Comparison of ENCODE assay signal across 19 mouse cellular contexts in the genomic region with DNA sequence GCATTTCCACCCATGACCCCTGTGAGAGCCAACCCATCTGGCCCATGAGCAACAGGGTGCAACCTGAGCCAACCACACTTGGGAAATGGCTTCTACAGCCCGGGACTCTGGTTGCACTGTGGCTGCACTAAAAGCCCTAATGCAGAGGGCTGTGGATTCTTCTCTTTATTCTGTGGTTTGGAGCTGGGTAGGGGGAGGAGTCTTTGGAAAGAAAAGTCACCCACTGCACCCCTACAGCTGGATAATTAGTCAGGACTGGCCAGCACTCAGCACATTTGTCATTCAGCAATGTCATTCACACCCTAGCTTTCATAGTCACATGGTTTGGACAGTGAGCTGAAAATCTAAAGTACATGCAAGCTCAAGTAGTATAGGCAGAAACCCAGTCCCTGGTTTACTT.
DNase-seq lines count a peak whose midpoint lies in the region; ATAC-seq and TF ChIP-seq lines count a peak whose summit lies in the region.
"Had no signal": no experiment of that assay in that cellular context is flagged by ENCODE, and none has a peak within 500 bp of the region (broad histone marks: within the 10 kb centered on the region; RNA-seq: fewer than 3 reads in every experiment).

No protein-coding gene starts in this region.

- ATAC-seq in heart, embryonic 15.5 days (replicated peaks; ENCODE audit: insufficient number of reproducible peaks, insufficient read depth, low FRiP score, low read depth): peak; percentile 67; the same call in 1 of the 2 replicates
- ATAC-seq: forebrain, embryonic 15.5 days; liver, postnatal 0 days had no signal

- H3K9me3 ChIP-seq in heart, embryonic 15.5 days (replicated peaks): no peaks in the 10 kb centered on the region
- H3K9me3 ChIP-seq: embryonic facial prominence, embryonic 12.5 days; forebrain, embryonic 15.5 days; limb, embryonic 13.5 days; midbrain, embryonic 12.5 days had no signal

- H3K27me3 ChIP-seq in heart, embryonic 15.5 days: no peaks in the 10 kb centered on the region
- H3K27me3 ChIP-seq: embryonic facial prominence, embryonic 12.5 days; forebrain, embryonic 15.5 days; limb, embryonic 13.5 days; midbrain, embryonic 12.5 days had no signal

- no peak for TF ChIP-seq CTCF in layer of hippocampus, adult 2 months (conservative IDR thresholded peaks at IDR 0.05)

- peaks cover 37% of the 10 kb centered on the region for H3K4me1 ChIP-seq in heart, embryonic 15.5 days (replicated peaks)
- H3K4me1 ChIP-seq: embryonic facial prominence, embryonic 12.5 days; forebrain, embryonic 15.5 days had no signal

- intact Hi-C loops in heart, postnatal 25 days (cut with DNase I): no loop called here
- intact Hi-C loops in left cerebral cortex, postnatal 4 days (cut with DNase I): no loop called here

- no peak overlapping the region for H3K4me3 ChIP-seq in heart, embryonic 15.5 days
- H3K4me3 ChIP-seq in layer of hippocampus, adult 2 months: no peak overlapping the region
- H3K4me3 ChIP-seq: embryonic facial prominence, embryonic 12.5 days; forebrain, embryonic 15.5 days; limb, embryonic 13.5 days; midbrain, embryonic 12.5 days had no signal

- peak; percentile 19 to 32 for DNase-seq in heart, adult 9 months (ENCODE audit: low spot score in 2 of 2)
- no peak for DNase-seq in heart, postnatal 25 days (ENCODE audit: low spot score)
- DNase-seq in 3T3-L1 (ENCODE audit: low read depth, low spot score) (peak; percentile 76), NIH3T3 (ENCODE audit: low read depth) (peak; percentile 76)
- no peak for DNase-seq in left cerebral cortex, postnatal 4 days
- no peak for DNase-seq in layer of hippocampus, adult 2 months (ENCODE audit: low spot score in 2 of 2)
- no peak for DNase-seq in adrenal gland, adult (ENCODE audit: inconsistent age in 2 of 2, low spot score in 1 of 2)
- DNase-seq: adrenal gland, postnatal 36 days; cerebellum, postnatal 25 days; gastrocnemius, postnatal 14 days; kidney, adult 18-20 months; liver, postnatal 0 days; thymus, postnatal 25 days had no signal

- no peak overlapping the region for H3K4me2 ChIP-seq in heart, embryonic 15.5 days
- H3K4me2 ChIP-seq: embryonic facial prominence, embryonic 12.5 days; forebrain, embryonic 15.5 days; hindbrain, embryonic 14.5 days; limb, embryonic 13.5 days; midbrain, embryonic 12.5 days had no signal

- peak overlapping the region; percentile 54 for H3K27ac ChIP-seq in heart, embryonic 15.5 days
- no peak overlapping the region for H3K27ac ChIP-seq in layer of hippocampus, adult 2 months
- H3K27ac ChIP-seq: embryonic facial prominence, embryonic 12.5 days; forebrain, embryonic 15.5 days; hindbrain, embryonic 14.5 days; limb, embryonic 13.5 days; midbrain, embryonic 12.5 days had no signal

- 38% methylated on average over 1 of the region's 1 CpGs for WGBS in heart, embryonic 15.5 days

- H3K9ac ChIP-seq in heart, embryonic 15.5 days: no peak overlapping the region
- H3K9ac ChIP-seq: embryonic facial prominence, embryonic 12.5 days; forebrain, embryonic 15.5 days; hindbrain, embryonic 14.5 days; limb, embryonic 13.5 days; liver, postnatal 0 days; midbrain, embryonic 12.5 days had no signal

- H3K36me3 ChIP-seq in heart, embryonic 15.5 days: no peaks in the 10 kb centered on the region
- H3K36me3 ChIP-seq: embryonic facial prominence, embryonic 12.5 days; forebrain, embryonic 15.5 days; limb, embryonic 13.5 days; midbrain, embryonic 12.5 days had no signal

Comparison
In these comparisons a context has a peak if more than half of its experiments do, and no peak if none do; other contexts are left out.
1. DNase-seq: peak in heart, adult 9 months (2 of 2), 3T3-L1 (single experiment) and NIH3T3 (single experiment); none in heart, postnatal 25 days (single experiment), left cerebral cortex, postnatal 4 days (single experiment), layer of hippocampus, adult 2 months (0 of 2) and adrenal gland, adult (0 of 2).